Mouse (Mus musculus) right cerebral cortex, postnatal 36 days (tissue): ENCODE measurements around the gene Dip2c.

Source experiments
- DNase-seq, 2 experiments: peaks; one replicate each; pipeline ENCODE4 v3.0.0; 2022; ENCODE audit warnings: low spot score in 2 of 2, mixed read lengths in 1 of 2

The Dip2c gene

GRCm38 (mm10) chr13:9329307-9329915, 53.1 kb downstream of the Dip2c start:
- no peak for DNase-seq

- no peak for DNase-seq
These were observed 56.9 kb downstream of the Dip2c start for GRCm38 (mm10) chr13:9333187-9333586.

- DNase-seq: no peak
These were observed 64.0 kb downstream of the Dip2c start for GRCm38 (mm10) chr13:9340293-9340692.

GRCm38 (mm10) chr13:9342696-9343095, 66.4 kb downstream of the Dip2c start:
- no peak for DNase-seq

GRCm38 (mm10) chr13:9347448-9347847, 71.1 kb downstream of the Dip2c start:
- no peak for DNase-seq

GRCm38 (mm10) chr13:9350670-9351069, 74.3 kb downstream of the Dip2c start:
- DNase-seq: peak; percentile 44 to 61

- DNase-seq: no peak
These were observed 77.6 kb downstream of the Dip2c start for GRCm38 (mm10) chr13:9353890-9354289.

GRCm38 (mm10) chr13:9355331-9355730, 79.0 kb downstream of the Dip2c start:
- DNase-seq: no peak

GRCm38 (mm10) chr13:9361457-9361856, 85.1 kb downstream of the Dip2c start:
- DNase-seq: no peak

GRCm38 (mm10) chr13:9371387-9371786, 95.1 kb downstream of the Dip2c start:
- no peak for DNase-seq

GRCm38 (mm10) chr13:9377130-9377529, 100.8 kb downstream of the Dip2c start:
- DNase-seq: no peak

GRCm38 (mm10) chr13:9380740-9381410, 104.5 kb downstream of the Dip2c start:
- DNase-seq: no peak

GRCm38 (mm10) chr13:9388017-9388416, 111.7 kb downstream of the Dip2c start:
- no peak for DNase-seq

GRCm38 (mm10) chr13:9389334-9389733, 113.0 kb downstream of the Dip2c start:
- DNase-seq: no peak

- DNase-seq: no peak
These were observed 114.0 kb downstream of the Dip2c start for GRCm38 (mm10) chr13:9390204-9390804.

- DNase-seq: no peak
These were observed 117.1 kb downstream of the Dip2c start for GRCm38 (mm10) chr13:9393470-9393869.

GRCm38 (mm10) chr13:9395286-9395685, 119.0 kb downstream of the Dip2c start:
- DNase-seq: no peak

GRCm38 (mm10) chr13:9398846-9399245, 122.5 kb downstream of the Dip2c start:
- DNase-seq: no peak

- no peak for DNase-seq
These were observed 129.1 kb downstream of the Dip2c start for GRCm38 (mm10) chr13:9405399-9405798.

GRCm38 (mm10) chr13:9408983-9409382, 132.7 kb downstream of the Dip2c start:
- DNase-seq: no peak

- no peak for DNase-seq
These were observed 142.1 kb downstream of the Dip2c start for GRCm38 (mm10) chr13:9418441-9418840.

- DNase-seq: no peak
These were observed 142.9 kb downstream of the Dip2c start for GRCm38 (mm10) chr13:9419213-9419612.

- no peak for DNase-seq
These were observed 145.6 kb downstream of the Dip2c start for GRCm38 (mm10) chr13:9421949-9422348.
